Mouse (Mus musculus) erythroblast, embryonic 14.5 days (primary cell): ENCODE results near the gene Xxylt1.

Experiments
- GATA1 ChIP-seq: IDR thresholded peaks from 2 replicates; pipeline ENCODE4 v1.6.1; 2012; ENCODE audit warnings: low read length, inconsistent platforms, mixed read lengths
- TAL1 ChIP-seq: IDR thresholded peaks from 3 replicates; pipeline ENCODE4 v1.6.1; 2012; ENCODE audit warnings: low read length, inconsistent platforms, mixed read lengths

DNA sequence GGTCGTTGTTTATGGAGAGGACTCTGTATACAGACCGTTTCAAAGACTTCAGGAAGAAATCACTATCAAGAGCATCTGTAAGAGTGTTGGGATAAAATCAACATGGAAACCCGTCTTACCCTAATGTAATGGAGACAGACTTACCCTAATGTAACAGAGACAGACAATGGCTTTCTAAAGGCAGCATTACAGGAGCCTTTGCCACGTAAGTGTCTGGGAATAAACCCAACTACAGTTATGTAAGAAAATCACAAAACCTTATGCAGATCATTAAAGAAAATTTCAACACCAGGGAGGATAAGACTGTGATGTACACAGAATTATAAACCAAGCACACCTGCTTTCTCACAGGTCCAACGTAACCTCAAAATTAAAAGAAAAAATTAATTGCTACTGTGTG lies 46.9 kb upstream of the Xxylt1 start:
- TF ChIP-seq GATA1 (no peak), TAL1 (no peak)
